Mouse (Mus musculus) gastrocnemius, adult 2 months (tissue): ENCODE data around the gene Gm20388. TPM values are rescaled to one million over a fixed set of nuclear protein-coding genes. Genes with fewer than 3 reads are reported as not detected.

Experiments used
- DNase-seq: peaks from one replicate; pipeline ENCODE4 v3.0.0; 2022
- H3K27ac ChIP-seq: fragments of 200-600 bp; 2 replicates; pipeline ENCODE4 v1.8.1; 2022; ENCODE audit warnings: mild to moderate bottlenecking
- H3K4me3 ChIP-seq: fragments of 200-600 bp; 2 replicates; pipeline ENCODE4 v1.8.1; 2022; ENCODE audit warnings: mild to moderate bottlenecking, moderate library complexity
- CTCF ChIP-seq: fragments of 200-600 bp; IDR thresholded peaks from 2 replicates; pipeline ENCODE4 v1.8.1; 2022; ENCODE audit warnings: antibody characterized with exemption, mild to moderate bottlenecking, moderate library complexity
- intact Hi-C: fragments of 180-260 bp; cut with DNase I; formaldehyde crosslinking; loops from one replicate; pipeline ENCODE4 v1.15.1; 2025
- total RNA-seq, 2 experiments: library from RNA; stranded (reverse); gene quantifications; 2 replicates each; pipeline ENCODE4 v1.2.3; 2021

Gene Gm20388
- total RNA-seq, 2 experiments from 2014 or later, result 6.1 to 15.0 TPM

DNA sequence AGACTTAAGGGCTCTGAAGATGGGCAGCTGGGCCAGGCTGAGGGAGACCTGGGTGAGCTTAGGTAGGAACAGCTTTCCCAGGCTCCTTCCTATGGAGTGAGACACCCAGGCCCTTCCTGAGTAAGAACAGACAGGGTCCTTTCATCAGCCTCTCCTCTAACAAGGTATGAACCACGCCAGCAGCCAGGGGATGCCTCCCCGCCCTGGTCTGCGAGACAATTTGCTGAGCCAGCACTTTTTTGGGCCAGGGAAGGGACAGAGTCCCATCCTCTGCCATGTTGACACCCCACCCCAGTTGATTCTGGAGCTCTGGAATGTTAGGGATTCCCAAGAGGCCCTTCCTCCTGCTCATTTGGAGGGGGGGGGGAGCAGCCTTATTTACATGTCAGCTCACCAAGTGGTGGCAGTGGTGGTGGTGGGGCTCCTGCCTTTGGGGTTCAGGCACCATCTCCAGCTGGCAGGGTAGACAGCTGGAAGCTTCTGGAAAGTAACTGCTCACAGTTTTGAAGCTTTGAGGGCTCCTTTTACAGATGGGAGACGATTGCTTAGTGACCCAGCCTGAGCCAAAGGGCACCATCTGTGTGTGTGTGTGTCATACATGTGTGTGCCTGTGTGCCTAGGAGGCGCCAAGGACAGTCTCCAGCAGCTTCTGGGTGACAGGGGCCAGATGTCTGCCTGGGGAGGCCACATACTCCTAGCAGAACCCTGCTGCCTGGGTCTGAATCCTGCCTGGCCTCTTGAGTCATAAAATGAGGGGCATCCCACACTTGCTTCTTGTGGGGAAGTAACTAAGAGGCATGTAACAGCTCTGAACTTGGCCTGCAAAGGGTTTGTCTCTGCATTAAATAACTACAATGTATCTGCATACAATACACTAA lies 316.3 kb downstream of the Gm20388 start:
- intact Hi-C loops, result loop anchor here (5.0 kb wide), 1 partner anchor 40 kb away; no protein-coding TSS in a partner anchor
- Histone ChIP-seq H3K4me3 (no peak overlapping the region), H3K27ac (peak overlapping the region; percentile 84)
- no peak for TF ChIP-seq CTCF
- peak; percentile 34 for DNase-seq

DNA sequence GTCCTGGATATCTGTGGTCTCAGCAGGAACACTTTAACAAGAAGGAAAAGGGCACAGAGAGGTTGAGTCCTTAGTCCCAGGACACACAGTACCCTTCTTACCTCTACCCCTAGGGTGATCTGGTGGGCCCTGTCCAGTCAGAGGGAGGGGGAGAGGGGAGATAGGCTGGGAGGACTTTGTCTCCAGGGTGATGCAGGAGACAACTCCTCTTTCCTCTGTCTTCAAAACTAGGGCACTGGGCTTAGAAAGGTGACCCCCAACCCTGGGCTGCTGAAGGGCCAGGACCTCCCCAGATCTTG lies 316.9 kb downstream of the Gm20388 start:
- Histone ChIP-seq H3K4me3 (peak overlapping the region; percentile 83), H3K27ac (peak overlapping the region; percentile 84)
- no peak for DNase-seq
- intact Hi-C loops, result loop anchor here (5.0 kb wide), 1 partner anchor 40 kb away; no protein-coding TSS in a partner anchor
- no peak for TF ChIP-seq CTCF

DNA sequence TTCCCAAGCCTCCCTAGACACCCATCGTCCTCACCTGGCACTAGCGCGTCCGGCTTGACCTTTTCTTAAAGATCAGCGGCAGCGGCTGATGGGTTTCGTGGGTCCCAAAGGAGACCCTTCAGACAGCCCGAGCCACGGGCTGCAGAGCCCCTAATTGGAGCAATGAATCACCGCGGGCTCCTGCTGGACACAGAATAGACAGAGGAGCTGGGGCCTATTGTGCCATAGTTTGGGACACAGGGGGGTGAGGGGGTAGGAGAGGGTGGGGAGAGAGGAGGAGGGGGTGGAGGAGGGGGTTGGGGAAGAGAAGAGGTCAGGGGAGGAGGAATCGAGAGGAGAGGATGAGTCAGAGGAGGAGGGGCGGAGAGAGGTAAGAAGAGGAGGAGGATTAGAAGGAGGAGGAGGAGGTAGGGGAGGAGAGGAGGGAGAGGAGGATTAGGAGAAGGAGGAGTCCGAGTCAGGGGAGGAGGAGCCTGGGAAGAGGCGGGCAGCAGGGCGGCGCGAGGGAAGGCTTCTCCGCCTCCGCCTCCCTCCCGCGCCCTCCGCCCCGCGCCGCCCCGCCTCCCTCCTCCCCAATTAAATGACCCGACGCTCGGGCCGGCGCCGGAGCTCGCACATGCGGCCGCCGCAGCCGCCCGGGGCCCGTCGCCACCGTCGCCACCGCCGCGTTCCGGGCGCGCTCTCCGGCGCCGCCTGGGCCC lies 317.4 kb downstream of the Gm20388 start, which contains the start of gene Gse1:
Gse1 (plus strand) TSS at position 566 of the 701 bp plus-strand sequence.
- Histone ChIP-seq H3K4me3 (peak within 1 kb of the TSS; percentile 83), H3K27ac (peak within 1 kb of the TSS; percentile 84)
- peak; percentile 95 for DNase-seq
- intact Hi-C loops, result loop anchor here (1.0 to 5.0 kb wide), 2 partner anchors 14 to 41 kb away; no protein-coding TSS in a partner anchor
- TF ChIP-seq CTCF, result no peak

DNA sequence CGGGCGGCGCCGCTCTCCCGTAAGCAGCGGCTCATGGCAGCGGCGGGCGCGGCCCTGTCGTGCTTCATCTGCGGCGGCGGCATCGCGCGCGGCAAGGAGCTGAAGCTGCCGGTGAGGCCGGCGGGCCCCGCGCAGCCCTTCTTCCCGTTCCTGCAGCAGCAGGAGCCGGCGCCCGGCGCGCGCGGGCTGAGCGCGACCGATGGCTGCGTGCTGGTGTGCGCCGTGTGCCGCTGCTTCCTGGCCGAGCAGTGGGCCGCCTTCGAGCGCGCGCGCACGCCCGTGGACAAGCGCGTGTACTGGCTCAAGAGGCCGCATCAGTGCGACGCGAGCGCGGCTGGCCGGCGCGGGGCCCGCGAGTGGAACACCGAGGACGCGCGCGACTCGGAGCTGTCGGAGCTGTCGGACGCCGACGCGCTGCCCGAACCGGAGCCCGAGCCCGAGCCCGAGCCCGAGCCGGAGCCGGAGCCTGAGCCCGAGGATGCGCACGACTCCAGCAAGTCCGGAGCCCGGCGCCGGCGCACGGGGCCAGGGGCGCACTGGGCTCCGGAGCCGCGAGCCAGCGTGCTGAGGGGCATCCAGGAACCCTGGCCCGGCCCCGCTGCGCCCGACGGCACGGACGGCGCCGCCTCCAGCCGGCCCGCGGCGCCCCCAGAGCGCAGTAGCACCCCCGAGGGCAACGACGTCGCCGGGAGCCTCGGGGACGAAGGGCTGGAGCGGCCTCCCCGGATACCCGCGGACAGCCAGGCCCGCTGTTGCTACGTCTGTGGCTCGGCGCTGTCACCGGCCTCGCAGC lies 318.3 kb downstream of the Gm20388 start:
- TF ChIP-seq CTCF, result no peak
- intact Hi-C loops, result loop anchor here (1.0 to 5.0 kb wide), 2 partner anchors 15 to 42 kb away; no protein-coding TSS in a partner anchor
- peak; percentile 75 for DNase-seq
- H3K27ac ChIP-seq, result peak overlapping the region; percentile 84
- peak overlapping the region; percentile 83 for H3K4me3 ChIP-seq

DNA sequence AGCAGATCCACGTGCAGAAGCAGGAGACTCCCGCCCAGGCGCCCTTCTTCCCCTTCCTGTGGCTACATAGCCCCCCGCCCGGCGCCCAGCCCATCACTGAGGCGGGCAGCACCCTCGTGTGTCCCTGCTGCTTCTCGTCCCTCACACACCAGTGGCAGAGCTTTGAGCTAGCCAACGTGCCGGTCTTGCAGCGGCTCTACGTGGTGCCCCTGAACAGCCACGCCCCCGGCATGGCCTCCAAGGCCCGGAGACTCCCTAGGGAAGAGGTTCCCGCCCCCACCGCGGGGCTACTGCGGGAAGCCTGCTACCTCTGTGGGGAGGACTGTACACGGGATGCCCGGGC lies 318.9 kb downstream of the Gm20388 start:
- intact Hi-C loops, result loop anchor here (5.0 kb wide), 1 partner anchor 42 kb away; no protein-coding TSS in a partner anchor
- peak overlapping the region; percentile 84 for H3K27ac ChIP-seq
- peak; percentile 65 for DNase-seq
- TF ChIP-seq CTCF, result no peak
- H3K4me3 ChIP-seq, result peak overlapping the region; percentile 83

DNA sequence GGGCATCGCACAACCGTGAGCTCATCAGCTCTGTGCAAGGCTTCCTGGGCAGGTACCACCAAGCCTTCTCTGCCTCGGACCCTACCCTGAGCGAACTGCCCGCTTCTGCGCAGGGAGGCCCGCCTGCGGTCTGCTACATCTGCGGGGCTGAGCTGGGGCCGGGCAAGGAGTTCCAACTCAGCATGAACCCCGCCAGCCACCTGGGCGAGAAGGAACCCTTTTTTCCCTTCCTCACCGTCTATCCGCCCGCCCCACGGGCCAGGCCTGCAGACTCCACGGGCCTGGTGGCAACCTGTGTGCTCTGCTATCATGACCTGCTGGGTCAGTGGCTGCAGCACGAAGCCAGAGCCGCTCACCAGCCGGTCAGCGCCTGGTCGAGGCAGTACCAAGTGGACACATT lies 319.4 kb downstream of the Gm20388 start:
- Histone ChIP-seq H3K4me3 (peak overlapping the region; percentile 83), H3K27ac (peak overlapping the region; percentile 84)
- no peak for TF ChIP-seq CTCF
- intact Hi-C loops, result loop anchor here (2.0 to 5.0 kb wide), 2 partner anchors 21 to 37 kb away; no protein-coding TSS in a partner anchor
- DNase-seq, result peak; percentile 50

DNA sequence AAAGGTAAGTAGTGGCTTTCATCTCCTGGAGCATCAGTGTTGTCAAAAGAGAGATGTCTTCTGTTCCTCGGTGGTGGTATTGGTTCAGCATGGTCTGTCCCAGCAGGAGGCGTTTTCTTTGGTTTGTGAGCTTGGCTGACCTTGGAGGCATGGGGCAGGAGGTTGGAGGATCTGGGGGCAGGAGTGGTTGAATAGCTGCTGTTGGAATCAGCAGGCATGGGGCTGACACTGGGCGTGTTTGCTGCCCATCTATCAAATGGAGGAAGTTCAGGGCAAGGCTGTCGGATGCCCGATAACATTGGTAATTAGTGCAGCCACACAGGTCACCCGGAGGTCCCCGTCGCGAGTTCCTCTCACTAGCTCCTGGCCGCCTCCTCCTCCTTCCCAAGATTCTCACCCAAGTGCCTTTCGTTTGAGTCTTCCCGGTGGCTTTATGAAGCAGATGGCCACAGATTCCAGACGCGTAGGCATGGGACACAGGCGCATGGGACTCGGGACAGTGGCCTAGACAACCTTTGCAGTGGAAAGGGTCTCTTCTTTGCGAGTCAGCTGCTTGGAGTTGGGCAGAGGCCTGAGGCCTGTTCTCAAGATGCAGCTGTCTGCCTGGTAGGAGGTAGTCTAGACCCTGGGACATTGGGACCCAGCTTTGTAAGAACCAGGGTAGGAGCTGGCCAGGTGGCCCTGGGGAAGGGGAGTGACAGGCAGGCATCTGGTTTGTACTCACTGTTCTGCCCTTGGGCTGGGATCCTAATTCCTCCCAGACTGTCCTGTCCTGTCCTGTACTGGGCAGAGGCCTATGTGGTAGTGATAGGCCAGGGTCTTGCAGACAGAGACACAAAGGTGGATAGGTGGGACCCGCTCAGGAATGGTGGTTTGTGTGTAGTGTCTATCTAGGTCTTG lies 320.3 kb downstream of the Gm20388 start:
- Histone ChIP-seq H3K4me3 (peak overlapping the region; percentile 83), H3K27ac (peak overlapping the region; percentile 84)
- TF ChIP-seq CTCF, result peak; percentile 20; the same call in 1 of the 2 replicates
- peak; percentile 47 for DNase-seq
- intact Hi-C loops, result loop anchor here (2.0 to 5.0 kb wide), 2 partner anchors 20 to 36 kb away; no protein-coding TSS in a partner anchor

DNA sequence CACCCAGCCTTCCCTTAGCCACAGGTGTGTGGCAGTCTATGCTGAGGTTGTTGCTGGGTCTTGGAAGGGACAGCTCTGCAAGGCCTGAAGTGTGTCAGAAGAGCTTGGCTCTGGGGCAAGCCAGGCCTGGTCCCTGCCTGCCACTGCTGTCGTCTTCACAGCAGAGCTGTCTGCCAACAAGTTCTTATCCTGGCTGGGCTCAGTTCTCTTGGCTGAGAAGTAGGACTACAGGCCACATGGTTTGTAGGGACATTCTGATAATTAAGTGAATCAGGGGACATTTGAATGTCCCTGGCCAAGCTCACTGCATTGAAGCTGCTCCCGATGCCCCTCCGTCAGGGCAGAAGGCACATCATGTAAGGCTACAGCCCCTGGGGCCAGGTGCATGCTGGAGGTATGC lies 321.2 kb downstream of the Gm20388 start:
- TF ChIP-seq CTCF, result no peak
- Histone ChIP-seq H3K4me3 (peak overlapping the region; percentile 83), H3K27ac (peak overlapping the region; percentile 84)
- intact Hi-C loops, result loop anchor here (2.0 to 5.0 kb wide), 2 partner anchors 19 to 35 kb away; no protein-coding TSS in a partner anchor
- peak; percentile 74 for DNase-seq

DNA sequence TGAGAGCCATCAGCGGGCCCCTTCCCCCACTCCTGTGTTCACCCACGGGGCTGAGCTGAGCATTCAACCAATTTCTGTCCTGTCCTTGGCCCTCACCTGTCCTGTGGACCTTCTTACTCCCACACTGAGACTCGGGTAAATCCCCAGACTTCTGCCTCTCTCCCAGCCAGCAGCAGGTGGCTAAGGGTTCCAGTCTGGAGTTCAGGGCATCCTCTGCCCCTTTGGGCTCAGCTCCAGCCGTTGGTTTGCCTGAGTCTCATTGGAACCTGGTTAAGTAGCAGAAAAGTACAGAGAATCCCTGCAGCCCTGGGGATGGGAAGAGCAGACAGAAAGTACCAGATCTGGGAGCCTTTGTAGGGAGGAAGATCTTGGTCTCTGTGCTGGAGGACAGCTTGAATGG lies 321.8 kb downstream of the Gm20388 start:
- Histone ChIP-seq H3K27ac (peak overlapping the region; percentile 84), H3K4me3 (peak overlapping the region; percentile 83)

DNA sequence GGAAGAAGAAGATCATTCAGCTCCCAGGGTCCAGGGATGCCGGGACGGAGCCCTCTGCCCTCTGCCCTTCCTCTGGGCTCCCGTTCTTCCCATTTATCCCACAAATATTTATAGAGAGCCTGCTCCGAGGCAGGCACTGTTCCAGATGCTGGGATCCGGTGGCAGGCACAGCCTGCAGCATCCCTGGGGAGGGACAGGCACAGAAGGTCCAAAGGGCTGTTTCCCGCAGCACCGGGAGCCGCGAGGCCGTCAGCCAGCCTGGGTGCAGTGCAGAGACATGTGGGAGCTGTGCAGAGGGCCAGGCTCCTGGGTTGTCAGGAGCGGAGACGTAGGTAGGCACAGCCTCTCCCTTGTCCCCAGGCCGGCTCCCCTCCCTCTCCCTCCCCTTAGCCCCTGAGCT lies 322.3 kb downstream of the Gm20388 start:
- Histone ChIP-seq H3K27ac (peak overlapping the region; percentile 84), H3K4me3 (peak overlapping the region; percentile 83)
- peak; percentile 59 for DNase-seq
- intact Hi-C loops, result loop anchor here (5.0 kb wide), 1 partner anchor 34 kb away; no protein-coding TSS in a partner anchor
- no peak for TF ChIP-seq CTCF

More for the DNA sequence above, 321.8 kb downstream of the Gm20388 start:
- intact Hi-C loops, result loop anchor here (5.0 kb wide), 1 partner anchor 35 kb away; no protein-coding TSS in a partner anchor
- TF ChIP-seq CTCF, result no peak
- DNase-seq, result peak; percentile 26

DNA sequence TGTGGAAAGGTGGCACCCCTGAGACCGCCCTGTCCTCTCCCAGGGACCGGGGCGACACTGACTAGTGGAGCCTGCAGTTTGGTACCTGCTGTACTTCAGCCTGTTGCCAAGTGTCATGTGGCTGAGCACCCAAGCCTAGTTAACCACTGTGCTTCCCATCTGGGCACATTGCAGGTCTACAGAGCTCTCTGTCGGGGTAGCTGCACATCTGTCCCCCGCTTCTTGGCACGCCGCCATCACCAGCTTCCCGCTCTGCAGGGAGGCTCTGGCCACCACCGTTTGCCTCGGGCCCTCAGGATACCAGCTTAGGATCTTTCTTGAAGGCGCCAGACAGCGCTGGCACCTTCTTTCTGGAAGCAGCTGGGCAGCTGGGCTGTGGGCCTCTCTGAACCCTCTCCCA lies 323.8 kb downstream of the Gm20388 start:
- peak overlapping the region; percentile 78 for H3K27ac ChIP-seq
- intact Hi-C loops, result loop anchor here (5.0 kb wide), 1 partner anchor 33 kb away; no protein-coding TSS in a partner anchor
- TF ChIP-seq CTCF, result 0 out of 2 replicates have a peak, but pooled peaks have one; percentile 7
- H3K4me3 ChIP-seq, result peak overlapping the region; percentile 53
- peak; percentile 71 for DNase-seq
